Mouse (Mus musculus) CH12.LX (cell line): ENCODE measurements at regions not wholly inside any gene's neighbourhood (a gene's known extent, or its start where the extent isn't known, plus 50 kb on each side); places are given as distances from the start of the nearest gene placed in this dataset.
A peak's percentile ranks its signal among the peaks of the same experiment; 100 is the strongest.
"Not testable (repeated sequence)": the region's sequence is repeated elsewhere in the genome, so short reads cannot be mapped to it uniquely, and the experiment has no call there.

Source experiments
- DNase-seq: peaks from one replicate; pipeline ENCODE4 v3.0.0-alpha.2; 2013; ENCODE audit errors: extremely low read depth
- H3K27ac ChIP-seq: 2 replicates; pipeline ENCODE4 v1.5.1; 2012; ENCODE audit warnings: low read depth, mild to moderate bottlenecking, control low read depth, moderate library complexity; ENCODE audit not compliant: insufficient read depth
- H3K27me3 ChIP-seq: replicated peaks from 2 replicates; pipeline ENCODE3; 2012; ENCODE audit warnings: inconsistent platforms
- H3K36me3 ChIP-seq, 2 experiments: replicated peaks in 1 of 2; 2 replicates each; pipeline versions ENCODE3 to v1.6.1; 2012; ENCODE audit warnings: inconsistent platforms in 1 of 2, low read length in 1 of 2, mild to moderate bottlenecking in 1 of 2, mixed read lengths in 1 of 2, moderate library complexity in 1 of 2; ENCODE audit not compliant: control insufficient read depth in 1 of 2, insufficient read depth in 1 of 2
- H3K4me1 ChIP-seq, 2 experiments: 2 replicates each; pipeline ENCODE4 v1.6.1; 2012; ENCODE audit warnings: inconsistent platforms in 1 of 2, moderate library complexity in 1 of 2; ENCODE audit not compliant: insufficient read depth in 2 of 2, control insufficient read depth in 1 of 2
- H3K4me2 ChIP-seq: 2 replicates; pipeline ENCODE4 v1.6.1; 2012; ENCODE audit warnings: low read depth, mild to moderate bottlenecking, control low read depth; ENCODE audit not compliant: poor library complexity, insufficient read depth, severe bottlenecking
- H3K4me3 ChIP-seq, 3 experiments: fragments of 150-350 bp in 1 of 3; sonication (generic) in 1 of 3; replicated peaks in 1 of 3; 2 replicates each; pipeline versions ENCODE3 to v1.5.1; 2011 to 2012; ENCODE audit warnings: low read depth in 2 of 3, low read length in 2 of 3, mild to moderate bottlenecking in 2 of 3, moderate library complexity in 2 of 3, control low read depth in 1 of 3, improper control_type of control experiment in 1 of 3, inconsistent platforms in 1 of 3, mixed read lengths in 1 of 3; ENCODE audit not compliant: poor library complexity in 1 of 3
- H3K79me2 ChIP-seq: replicated peaks from 2 replicates; pipeline ENCODE4 v1.6.1; 2012; ENCODE audit warnings: mild to moderate bottlenecking, moderate library complexity; ENCODE audit not compliant: control insufficient read depth, poor library complexity, insufficient read depth, severe bottlenecking; ENCODE audit errors: extremely low read depth
- H3K9ac ChIP-seq: 2 replicates; pipeline ENCODE4 v1.6.1; 2012; ENCODE audit warnings: low read depth, mild to moderate bottlenecking, control low read depth, moderate library complexity; ENCODE audit not compliant: insufficient read depth
- H3K9me3 ChIP-seq: replicated peaks from 2 replicates; pipeline ENCODE3; 2012; ENCODE audit warnings: low read length, inconsistent platforms, mixed read lengths
- CTCF ChIP-seq, 2 experiments: IDR thresholded peaks in 1 of 2; conservative IDR thresholded peaks in 1 of 2; 2 replicates each; pipeline ENCODE4 v1.5.1; 2011 to 2012; ENCODE audit warnings: low read depth in 2 of 2, low read length in 2 of 2, improper control_type of control experiment in 1 of 2, inconsistent platforms in 1 of 2, mild to moderate bottlenecking in 1 of 2, moderate library complexity in 1 of 2
- GABPA ChIP-seq: IDR thresholded peaks from 2 replicates; pipeline ENCODE4 v1.6.1; 2012; ENCODE audit warnings: low read depth, low read length, improper control_type of control experiment, inconsistent platforms; ENCODE audit not compliant: insufficient replicate concordance
- JUND ChIP-seq: conservative IDR thresholded peaks from 2 replicates; pipeline ENCODE4 v1.6.1; 2011; ENCODE audit warnings: low read depth, low read length, improper control_type of control experiment
- NELFE ChIP-seq: IDR thresholded peaks from 2 replicates; pipeline ENCODE4 v1.6.1; 2011; ENCODE audit warnings: low read depth, low read length, improper control_type of control experiment
- POLR2A ChIP-seq: IDR thresholded peaks from 2 replicates; pipeline ENCODE4 v1.6.1; 2011; ENCODE audit warnings: low read depth, mild to moderate bottlenecking, improper control_type of control experiment, low read length
- RAD21 ChIP-seq: IDR thresholded peaks from 2 replicates; pipeline ENCODE4 v1.6.1; 2011; ENCODE audit warnings: low read depth, mild to moderate bottlenecking, low read length, improper control_type of control experiment, moderate library complexity
- SMC3 ChIP-seq: IDR thresholded peaks from 2 replicates; pipeline ENCODE4 v1.6.1; 2011; ENCODE audit warnings: low read depth, low read length, improper control_type of control experiment
- TCF12 ChIP-seq: IDR thresholded peaks from 2 replicates; pipeline ENCODE4 v1.6.1; 2014; ENCODE audit warnings: low read depth, mild to moderate bottlenecking, inconsistent platforms, low read length, improper control_type of control experiment
- UBTF ChIP-seq: IDR thresholded peaks from 2 replicates; pipeline ENCODE4 v1.6.1; 2012; ENCODE audit warnings: low read depth, mild to moderate bottlenecking, inconsistent platforms, low read length, improper control_type of control experiment, moderate library complexity
- USF2 ChIP-seq: conservative IDR thresholded peaks from 2 replicates; pipeline ENCODE4 v1.6.1; 2011; ENCODE audit warnings: low read depth, low read length, improper control_type of control experiment
- ZNF384 ChIP-seq: IDR thresholded peaks from 2 replicates; pipeline ENCODE4 v1.6.1; 2012; ENCODE audit warnings: low read depth, low read length, improper control_type of control experiment, inconsistent platforms
- dilution Hi-C: fragments of 300-500 bp; cut with MboI; formaldehyde crosslinking; loops from 2 replicates; pipeline ENCODE4 v1.14.3; 2020; ENCODE audit warnings: low sequenced_read_pairs; ENCODE audit not compliant: extremely low pct_unique_long_range_greater_than_20kb, extremely low pct_ligation_motif_present
- in situ Hi-C: fragments of 300-500 bp; cut with MboI; formaldehyde crosslinking; loops from 3 replicates; pipeline ENCODE4 v1.14.3; 2019; ENCODE audit warnings: low sequenced_read_pairs, low pct_ligation_motif_present, low pct_unique_long_range_greater_than_20kb, mixed read lengths

- H3K27ac ChIP-seq, H3K4me3 ChIP-seq, H3K9me3 ChIP-seq, H3K4me2 ChIP-seq, H3K9ac ChIP-seq, H3K27me3 ChIP-seq, H3K36me3 ChIP-seq, H3K79me2 ChIP-seq, in situ Hi-C loops, dilution Hi-C loops, H3K4me1 ChIP-seq: not testable (repeated sequence)
- peak; percentile 22 to 42; a peak in 2 of 4 replicates for TF ChIP-seq CTCF (conservative IDR thresholded peaks at IDR 0.05 in 1 of 2, IDR thresholded peaks at IDR 0.05 in 1 of 2; ENCODE audit: low read depth in 2 of 2, low read length in 2 of 2)
- peak; percentile 16 for DNase-seq
Observed at GRCm38 (mm10) chr12:113948017-113948416, 404.3 kb downstream of the Adam6a start.

- H3K4me3 ChIP-seq = no peak overlapping the region
- H3K9me3 ChIP-seq = no peaks in the 10 kb centered on the region
- no peak overlapping the region for H3K9ac ChIP-seq
- in situ Hi-C loops (no loop called here), dilution Hi-C loops (no loop called here)
- no peaks in the 10 kb centered on the region for H3K36me3 ChIP-seq
- H3K4me1 ChIP-seq = no peaks in the 10 kb centered on the region
- no peak for DNase-seq
- TF ChIP-seq ZNF384 (no peak), UBTF (no peak), POLR2A (no peak), JUND (no peak), TCF12 (no peak), NELFE (no peak), GABPA (no peak), USF2 (no peak)
- no peaks in the 10 kb centered on the region for H3K27me3 ChIP-seq
- no peak overlapping the region for H3K4me2 ChIP-seq
- H3K79me2 ChIP-seq = no peaks in the 10 kb centered on the region
- no peak overlapping the region for H3K27ac ChIP-seq
Observed at GRCm38 (mm10) chr12:113974271-113974670, 430.6 kb downstream of the Adam6a start.

- peak; percentile 29 for DNase-seq
- H3K4me1 ChIP-seq, H3K27me3 ChIP-seq, H3K9ac ChIP-seq, dilution Hi-C loops, in situ Hi-C loops: not testable (repeated sequence)
- peak; percentile 20; the same call in 1 of the 2 replicates for TF ChIP-seq RAD21
- peak; percentile 46 to 55; a peak in 3 of 4 replicates for TF ChIP-seq CTCF (conservative IDR thresholded peaks at IDR 0.05 in 1 of 2, IDR thresholded peaks at IDR 0.05 in 1 of 2; ENCODE audit: low read depth in 2 of 2, low read length in 2 of 2)
- peak; percentile 9; the same call in 1 of the 2 replicates for TF ChIP-seq SMC3
- TF ChIP-seq, all 38 proteins: peak for 3; not testable (repeated sequence) for 35
- H3K79me2 ChIP-seq, H3K4me3 ChIP-seq, H3K4me2 ChIP-seq, H3K36me3 ChIP-seq, H3K9me3 ChIP-seq, H3K27ac ChIP-seq: not testable (repeated sequence)
Observed at GRCm38 (mm10) chr12:113981613-113982012, 437.9 kb downstream of the Adam6a start.
